Mouse (Mus musculus) layer of hippocampus, postnatal 36 days (tissue): ENCODE measurements around the gene Ptprn2. TPM values are rescaled to one million over a fixed set of nuclear protein-coding genes. Genes with fewer than 3 reads are reported as not detected.

Experiments
- DNase-seq, 2 experiments: peaks; one replicate each; pipeline ENCODE4 v3.0.0; 2022
- total RNA-seq, 2 experiments: library from RNA; stranded (reverse); gene quantifications; 2 replicates each; pipeline ENCODE4 v1.2.3; 2021

The Ptprn2 gene
- total RNA-seq, 2 experiments from 2014 or later = 281 to 298 TPM

- no peak for DNase-seq
Measured at GRCm38 (mm10) chr12:116594866-116595610, 109.5 kb downstream of the Ptprn2 start.

DNA sequence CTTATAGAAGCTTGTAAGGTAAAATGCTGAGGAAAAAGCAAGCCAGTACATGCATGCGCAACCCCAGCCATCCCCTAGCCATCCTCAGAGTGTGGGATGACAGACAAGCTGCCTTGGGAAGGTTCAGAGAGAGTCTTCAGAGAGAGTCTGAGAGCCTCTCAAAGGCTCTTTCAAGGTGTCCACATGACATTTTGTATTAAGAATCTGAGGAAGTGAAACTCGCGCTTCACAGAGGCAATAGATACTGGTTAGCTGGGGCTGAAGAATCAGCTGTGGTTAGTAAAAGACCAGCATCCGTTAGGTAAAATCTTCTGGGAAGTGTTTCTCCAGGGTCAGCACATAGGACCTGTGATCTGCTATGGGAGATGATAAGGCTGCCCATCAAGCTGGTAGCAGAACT, 110.2 kb downstream of the Ptprn2 start:
- DNase-seq = no peak

DNA sequence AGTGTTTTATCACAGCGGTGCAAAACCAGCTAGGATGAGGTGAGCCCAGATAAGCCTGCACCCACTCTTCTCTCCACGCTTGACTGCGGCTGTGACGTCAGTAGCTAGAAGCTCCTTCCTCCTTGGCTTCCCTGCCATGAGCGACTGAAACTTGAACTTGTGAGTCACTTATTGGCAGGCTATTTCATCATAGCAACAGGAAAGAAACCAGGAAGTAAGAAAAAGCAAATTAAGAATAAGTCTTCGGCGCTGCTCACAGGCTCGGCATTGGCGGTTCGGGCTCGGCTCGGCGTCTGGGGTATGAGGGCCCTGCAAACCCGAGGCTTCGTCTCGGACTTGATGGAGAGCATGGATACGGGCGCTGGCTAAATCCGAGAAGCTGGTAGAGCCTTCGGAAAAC, 111.5 kb downstream of the Ptprn2 start:
- no peak for DNase-seq

DNA sequence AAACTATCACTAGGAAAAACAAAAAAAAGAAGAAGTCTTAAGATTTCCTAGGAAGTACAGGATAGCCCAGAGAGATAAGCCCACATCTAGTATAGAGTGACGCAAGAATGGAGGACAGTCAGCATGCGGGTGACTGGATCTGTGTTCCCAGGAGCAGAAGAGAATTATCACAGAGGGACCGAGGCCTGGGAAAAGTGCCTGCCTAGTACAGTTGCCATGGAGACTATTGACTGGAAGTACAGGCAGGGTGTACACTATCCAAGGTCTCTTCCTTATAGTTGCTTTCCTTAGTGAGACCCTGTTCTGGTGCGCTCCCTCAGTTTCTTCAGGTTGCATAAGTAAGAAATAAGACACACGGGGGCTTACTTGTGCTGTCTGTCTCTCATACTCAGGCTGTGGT, 112.2 kb downstream of the Ptprn2 start:
- DNase-seq = no peak

- DNase-seq = no peak
Measured at GRCm38 (mm10) chr12:116598123-116599005, 112.8 kb downstream of the Ptprn2 start.

- peak in 1 of 2 experiments; percentile 61 for DNase-seq
Measured at GRCm38 (mm10) chr12:116599537-116599936, 114.0 kb downstream of the Ptprn2 start.

DNA sequence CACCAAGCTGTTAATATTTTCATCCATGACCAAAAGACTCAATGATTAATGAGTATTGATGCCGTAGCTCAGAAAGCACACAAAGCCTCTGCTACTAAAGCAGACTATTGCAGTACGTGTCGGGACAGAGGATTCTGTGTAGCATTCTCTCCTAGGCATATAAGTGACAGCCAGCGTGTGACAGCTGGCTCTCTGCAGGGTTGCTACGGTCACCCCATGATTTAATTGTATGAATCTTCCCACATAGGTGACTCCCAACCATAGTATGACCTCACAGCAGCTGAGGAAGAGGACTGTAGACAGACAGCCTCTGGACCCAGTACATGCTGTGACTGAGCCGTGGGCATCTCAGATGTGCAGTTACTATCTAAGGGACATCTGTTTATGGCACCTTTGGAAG, 114.5 kb downstream of the Ptprn2 start:
- DNase-seq = no peak

- DNase-seq = no peak
Measured at GRCm38 (mm10) chr12:116601395-116601794, 115.9 kb downstream of the Ptprn2 start.

DNA sequence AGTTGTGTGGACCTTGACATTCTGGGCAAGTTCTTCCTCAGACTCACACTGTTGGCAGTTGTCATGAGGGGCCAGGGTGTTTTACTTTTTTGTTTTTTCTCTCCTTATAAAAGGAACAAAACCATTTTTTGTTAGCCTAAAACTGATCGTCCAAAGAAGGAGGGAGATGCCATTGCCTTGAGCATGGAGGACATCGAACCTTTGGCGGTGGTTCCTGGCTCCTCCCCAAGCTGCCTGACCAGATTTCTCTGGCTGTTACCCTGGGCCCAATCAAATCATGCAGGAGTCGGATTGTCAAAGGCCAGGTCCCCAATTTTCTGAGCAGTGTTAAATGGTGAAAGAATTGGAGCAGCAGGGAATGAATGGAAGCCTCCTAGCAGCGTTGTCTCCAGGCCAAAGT, 116.4 kb downstream of the Ptprn2 start:
- no peak for DNase-seq

DNA sequence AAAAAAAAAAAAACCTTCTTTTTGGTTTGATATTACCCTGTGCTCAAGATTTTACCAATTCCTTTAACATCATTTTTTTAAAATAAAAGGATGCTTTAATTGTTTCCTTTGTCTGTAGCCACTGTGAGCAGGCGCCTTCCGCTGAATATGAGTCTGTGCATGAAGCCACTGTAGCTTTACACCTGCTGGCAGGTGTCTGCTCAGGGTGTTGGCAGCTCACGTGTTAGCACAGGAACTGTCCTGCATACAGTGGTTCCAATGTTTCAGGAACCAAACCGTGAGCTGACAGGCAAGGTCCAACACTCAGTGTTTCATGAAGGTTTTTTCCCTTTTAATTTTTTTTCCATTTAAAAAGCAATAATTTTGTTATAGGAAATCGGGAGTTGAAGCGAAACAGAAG, 123.1 kb downstream of the Ptprn2 start:
- DNase-seq = no peak

DNA sequence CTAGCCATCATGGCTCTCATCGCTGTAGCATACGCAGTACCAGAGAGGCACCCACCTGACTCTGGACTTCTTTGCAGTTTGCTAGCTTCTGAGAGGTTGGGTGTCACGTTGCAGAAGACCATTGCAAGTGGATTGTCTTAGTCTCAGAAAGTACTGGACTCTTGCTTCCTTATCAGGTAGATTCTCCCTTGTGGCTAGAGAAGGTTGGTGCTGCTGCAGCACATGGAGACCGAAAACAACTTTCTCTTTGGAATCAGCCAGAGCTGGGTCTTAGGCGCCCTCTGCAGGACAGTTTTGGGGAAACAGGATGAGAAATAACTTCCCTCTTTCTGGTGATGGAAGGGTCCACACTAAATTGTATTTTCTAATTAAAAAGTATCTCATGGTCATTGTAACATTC, 134.3 kb downstream of the Ptprn2 start:
- peak; percentile 63 to 76 for DNase-seq

DNA sequence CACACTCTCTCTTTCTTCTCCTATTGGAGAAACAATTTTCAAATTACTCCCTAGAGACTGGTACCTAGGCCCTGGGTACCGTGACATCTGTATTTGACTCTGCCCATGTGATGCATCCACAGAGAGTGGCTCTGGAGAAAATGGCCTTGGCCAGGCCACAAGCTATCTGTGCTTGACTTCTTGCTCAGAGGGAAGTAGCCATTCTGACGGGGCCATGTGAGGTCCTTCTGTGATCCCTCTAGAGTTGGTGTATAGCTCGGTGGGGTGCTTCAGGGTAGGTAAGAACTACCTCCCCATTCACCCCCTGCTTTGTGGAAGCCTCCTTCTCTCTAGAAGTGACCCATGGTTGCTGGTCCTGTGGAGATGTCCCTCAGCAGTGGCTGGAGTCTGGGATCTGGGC, 134.8 kb downstream of the Ptprn2 start:
- no peak for DNase-seq

- no peak for DNase-seq
Measured at GRCm38 (mm10) chr12:116621325-116622040, 136.0 kb downstream of the Ptprn2 start.

- DNase-seq = peak; percentile 67 to 73
Measured at GRCm38 (mm10) chr12:116622665-116623387, 137.3 kb downstream of the Ptprn2 start.

GRCm38 (mm10) chr12:116625391-116626281, 140.1 kb downstream of the Ptprn2 start:
- DNase-seq = peak in 1 of 2 experiments; percentile 45

DNA sequence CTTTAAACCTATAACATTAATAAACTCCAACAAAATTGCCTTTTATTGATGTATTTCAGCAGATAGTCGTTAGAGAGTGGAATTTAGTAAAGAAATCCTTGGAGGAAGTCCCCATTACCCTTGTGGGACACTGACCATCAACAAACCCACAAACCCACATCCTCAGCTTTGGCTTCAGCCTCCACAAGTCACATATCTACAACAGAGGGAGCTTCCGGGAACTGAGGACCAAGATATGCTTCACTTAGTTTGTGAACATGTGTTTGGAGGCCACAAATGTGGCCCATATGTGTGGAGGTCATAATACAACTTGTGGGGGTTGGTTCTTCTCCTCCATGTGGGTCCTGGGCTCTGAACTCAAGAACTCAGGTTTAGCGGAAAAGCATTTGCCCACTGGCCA, 143.5 kb downstream of the Ptprn2 start:
- DNase-seq = no peak

DNA sequence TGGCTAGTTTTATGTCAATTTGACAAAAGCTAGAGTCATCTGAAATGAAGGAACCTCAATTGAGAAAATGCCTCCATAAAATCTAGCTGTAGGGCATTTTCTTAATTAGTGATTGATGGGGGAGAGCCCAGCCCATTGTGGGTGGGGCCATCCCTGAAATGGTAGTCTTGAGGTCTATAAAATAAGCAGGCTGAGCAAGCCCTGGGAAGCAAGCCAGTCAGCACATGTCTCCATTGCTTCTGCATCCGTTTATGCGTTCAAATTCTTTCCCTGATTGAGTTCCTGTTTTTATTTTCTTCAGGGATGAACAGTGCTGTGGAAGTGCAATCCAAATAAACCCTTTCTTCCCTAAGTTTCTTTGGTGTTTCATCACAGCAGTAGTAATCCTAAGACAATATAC, 152.0 kb downstream of the Ptprn2 start:
- no peak for DNase-seq

- no peak for DNase-seq
Measured at GRCm38 (mm10) chr12:116640871-116641270, 155.4 kb downstream of the Ptprn2 start.

DNA sequence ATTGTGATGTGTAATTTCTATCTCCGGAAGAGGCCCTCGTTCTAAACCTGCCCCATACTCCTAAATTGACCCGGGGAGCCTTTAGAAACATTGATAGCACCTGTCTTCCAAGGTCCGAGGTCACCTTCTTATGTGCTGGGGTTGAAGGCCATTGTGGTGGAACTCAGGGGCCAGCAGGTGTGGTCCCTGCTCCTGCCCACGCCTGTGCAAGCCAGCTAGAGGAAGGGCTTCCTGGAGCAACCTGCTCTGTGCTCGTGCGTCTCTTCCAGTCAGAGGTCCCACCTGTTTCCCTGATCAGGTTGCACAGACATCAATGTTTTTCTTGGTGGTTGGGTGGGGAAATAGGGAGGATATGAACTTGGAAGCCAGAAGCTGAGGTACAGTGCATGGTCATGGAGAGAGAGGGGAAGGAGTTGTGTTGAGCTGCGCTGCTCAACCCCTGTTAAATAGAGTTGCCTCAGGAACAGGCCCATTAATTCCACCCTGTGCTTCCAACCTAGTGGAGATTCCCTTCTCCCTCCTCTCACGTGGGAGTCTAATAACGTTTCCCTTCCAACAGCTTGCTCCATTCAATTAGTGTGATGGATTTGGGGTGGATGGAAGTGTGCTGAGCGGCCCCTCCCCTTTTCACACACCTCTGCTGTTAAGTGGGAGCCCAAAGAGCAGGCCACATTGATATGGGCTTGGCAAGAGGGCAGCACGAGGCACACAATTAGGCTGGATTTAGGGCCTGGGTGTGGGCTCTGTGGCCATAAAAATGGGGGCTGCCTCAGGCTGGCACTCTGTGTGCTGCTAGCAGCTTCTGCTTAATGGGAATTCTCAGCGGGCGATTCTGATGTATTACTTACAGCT, 156.0 kb downstream of the Ptprn2 start:
- DNase-seq = no peak

DNA sequence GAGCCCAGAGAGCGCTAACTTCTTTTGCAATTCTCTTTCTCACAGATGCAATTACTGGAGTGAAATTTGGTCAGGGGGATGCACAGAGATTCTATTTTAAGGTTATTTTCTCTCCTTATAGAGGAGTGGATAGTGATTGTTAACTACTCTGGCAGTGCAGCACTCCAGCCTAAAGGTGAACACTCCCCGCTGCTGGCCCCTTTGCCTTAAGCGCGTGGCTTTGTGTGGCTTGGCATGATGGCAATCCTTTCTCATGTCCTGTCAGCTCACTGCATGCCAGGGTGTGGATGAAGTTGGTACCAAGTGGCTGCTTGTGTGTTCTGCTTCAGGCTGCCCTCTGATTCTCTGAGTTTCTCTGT, 156.7 kb downstream of the Ptprn2 start:
- DNase-seq = no peak
